Mouse (Mus musculus) megakaryocyte, embryonic 14.5 days (primary cell): Measurements from ENCODE around the gene Sh3gl2.

Experiments
- FLI1 ChIP-seq: IDR thresholded peaks from 2 replicates; pipeline ENCODE4 v1.6.1; 2012; ENCODE audit warnings: low read length, inconsistent platforms, mixed read lengths
- GATA1 ChIP-seq: IDR thresholded peaks from 3 replicates; pipeline ENCODE4 v1.6.1; 2012; ENCODE audit warnings: mixed read lengths, low read length, inconsistent platforms, borderline replicate concordance

DNA sequence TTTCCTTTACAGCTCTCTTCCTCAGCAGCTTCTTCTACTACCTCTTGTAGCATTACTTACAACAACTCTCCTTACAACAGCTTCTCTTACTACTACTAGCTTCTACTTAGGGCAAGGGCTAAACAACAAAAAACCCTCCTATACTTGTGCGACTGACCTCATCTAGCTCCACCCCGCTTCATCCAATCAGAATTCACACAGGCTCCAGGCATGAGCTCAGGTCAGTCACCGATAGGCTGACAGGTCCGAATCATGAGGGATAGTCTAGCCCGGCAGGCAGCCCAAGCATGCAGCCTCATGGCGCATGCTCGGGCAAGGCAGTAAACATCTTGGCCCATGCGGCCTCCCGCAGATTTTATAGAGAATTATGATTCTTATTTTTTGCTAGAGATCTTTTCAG lies 78.2 kb downstream of the Sh3gl2 start:
- TF ChIP-seq GATA1 (no peak), FLI1 (no peak)
